Mouse (Mus musculus): ENCODE results near the gene Spry1. TPM values are rescaled to one million over a fixed set of nuclear protein-coding genes. Genes with fewer than 3 reads are reported as not detected.

The Spry1 gene
- total RNA-seq, 4 experiments from 2014 or later, result 22.4 to 42.8 (median 34.7) TPM

- DNase-seq, result no peak
These were observed 2.3 kb downstream of the Spry1 start for GRCm38 (mm10) chr3:37641796-37642680.

DNA sequence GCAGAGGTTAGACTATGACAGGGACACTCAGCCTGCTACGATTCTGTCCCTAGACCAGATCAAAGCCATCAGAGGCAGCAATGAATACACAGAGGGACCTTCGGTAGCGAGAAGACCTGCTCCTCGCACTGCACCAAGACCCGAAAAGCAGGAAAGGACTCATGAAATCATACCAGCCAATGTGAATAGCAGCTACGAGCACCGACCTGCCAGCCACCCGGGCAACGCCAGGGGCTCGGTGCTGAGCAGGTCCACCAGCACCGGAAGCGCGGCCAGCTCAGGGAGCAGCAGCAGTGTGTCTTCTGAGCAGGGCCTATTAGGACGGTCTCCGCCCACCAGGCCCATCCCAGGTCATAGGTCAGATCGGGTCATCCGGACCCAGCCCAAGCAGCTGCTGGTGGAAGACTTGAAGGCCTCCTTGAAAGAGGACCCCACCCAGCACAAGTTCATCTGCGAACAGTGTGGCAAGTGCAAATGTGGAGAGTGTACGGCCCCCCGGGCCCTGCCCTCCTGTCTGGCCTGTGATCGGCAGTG is 3.0 kb downstream of the Spry1 start:
- DNase-seq, result no peak

GRCm38 (mm10) chr3:37643411-37643810 is 3.7 kb downstream of the Spry1 start:
- DNase-seq, result no peak

GRCm38 (mm10) chr3:37643903-37644302 is 4.2 kb downstream of the Spry1 start:
- DNase-seq, result no peak

GRCm38 (mm10) chr3:37645061-37645460 is 5.3 kb downstream of the Spry1 start:
- no peak for DNase-seq

DNA sequence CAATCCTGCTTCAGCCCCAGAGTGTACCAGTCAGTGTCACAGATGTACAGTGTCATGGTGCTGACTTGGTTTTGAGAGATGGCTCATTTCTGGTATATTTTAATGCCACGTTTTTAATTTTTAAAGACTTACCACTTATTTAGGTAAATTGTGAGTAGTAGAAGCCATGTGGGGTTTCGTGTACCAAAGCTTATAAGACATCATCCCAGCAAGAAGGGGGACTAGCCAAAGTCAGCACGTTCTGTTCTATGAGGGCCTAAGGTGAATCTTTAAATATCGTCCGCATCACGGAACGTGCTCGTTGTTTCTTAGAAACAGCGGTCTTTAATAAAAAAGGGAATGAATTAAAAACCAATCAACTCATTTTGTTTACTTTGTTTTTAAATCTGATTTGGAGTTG is 6.5 kb downstream of the Spry1 start:
- no peak for DNase-seq

GRCm38 (mm10) chr3:37647225-37647624 is 7.5 kb downstream of the Spry1 start:
- DNase-seq, result no peak

- no peak for DNase-seq
These were observed 8.5 kb downstream of the Spry1 start for GRCm38 (mm10) chr3:37648244-37648643.

DNA sequence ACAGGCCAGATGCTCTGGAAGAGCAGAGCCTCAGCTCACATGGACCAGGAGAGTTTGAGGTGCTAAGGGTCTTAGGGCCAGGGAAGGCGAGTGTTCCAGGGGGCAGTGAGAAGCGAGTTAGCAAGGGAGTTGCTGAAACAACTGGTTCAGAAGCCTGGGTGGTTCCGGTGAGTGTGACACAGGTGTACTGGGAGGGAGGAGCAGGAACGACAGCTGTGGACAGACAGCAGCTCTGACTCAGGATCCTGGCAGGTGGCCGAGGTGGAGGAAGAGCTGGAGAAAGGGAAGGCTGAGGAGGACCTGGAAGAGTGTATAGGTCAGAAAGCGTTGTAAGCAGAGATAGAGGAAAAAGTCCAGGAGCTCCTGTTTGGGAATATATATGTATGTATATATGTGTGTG is 9.5 kb downstream of the Spry1 start:
- DNase-seq, result no peak

GRCm38 (mm10) chr3:37652537-37652936 is 12.8 kb downstream of the Spry1 start:
- DNase-seq, result no peak

GRCm38 (mm10) chr3:37653935-37654729 is 14.4 kb downstream of the Spry1 start:
- peak; percentile 32 for DNase-seq

- DNase-seq, result no peak
These were observed 15.0 kb downstream of the Spry1 start for GRCm38 (mm10) chr3:37654787-37655186.

DNA sequence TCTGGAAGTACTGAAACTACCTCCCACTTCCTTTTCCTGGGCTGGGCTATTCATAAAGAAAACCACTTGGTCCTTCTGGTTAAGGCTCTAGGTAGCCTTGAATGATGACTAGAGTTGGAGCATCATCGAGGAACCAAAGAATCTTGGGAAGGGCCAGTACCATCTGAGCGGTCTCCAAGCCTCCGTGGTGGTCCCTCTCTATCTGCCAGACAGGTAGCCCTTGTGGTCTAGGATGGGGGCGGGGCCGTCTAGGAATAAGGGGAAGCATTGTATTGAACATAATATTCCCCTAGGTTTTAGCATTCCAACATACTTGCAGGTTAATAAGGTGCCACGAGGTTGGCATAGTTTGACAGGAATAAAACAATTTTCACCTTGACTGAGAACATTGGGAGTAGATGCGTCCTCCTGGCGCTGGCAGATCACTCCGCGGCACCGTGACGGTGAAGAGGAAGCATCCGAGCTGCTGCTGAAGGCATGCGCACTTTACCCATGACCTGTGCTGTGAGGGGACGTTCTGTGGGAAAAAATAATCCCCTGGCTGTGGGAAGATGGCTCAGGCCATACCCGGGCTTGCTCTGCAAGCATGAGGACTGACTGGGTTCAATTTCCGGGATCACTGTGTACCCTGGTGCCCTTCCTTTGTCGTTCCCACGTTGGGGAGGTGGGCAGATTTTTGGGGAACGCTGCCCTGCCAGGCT is 16.3 kb downstream of the Spry1 start:
- no peak for DNase-seq

- DNase-seq, result no peak
These were observed 17.3 kb downstream of the Spry1 start for GRCm38 (mm10) chr3:37657009-37657408.

DNA sequence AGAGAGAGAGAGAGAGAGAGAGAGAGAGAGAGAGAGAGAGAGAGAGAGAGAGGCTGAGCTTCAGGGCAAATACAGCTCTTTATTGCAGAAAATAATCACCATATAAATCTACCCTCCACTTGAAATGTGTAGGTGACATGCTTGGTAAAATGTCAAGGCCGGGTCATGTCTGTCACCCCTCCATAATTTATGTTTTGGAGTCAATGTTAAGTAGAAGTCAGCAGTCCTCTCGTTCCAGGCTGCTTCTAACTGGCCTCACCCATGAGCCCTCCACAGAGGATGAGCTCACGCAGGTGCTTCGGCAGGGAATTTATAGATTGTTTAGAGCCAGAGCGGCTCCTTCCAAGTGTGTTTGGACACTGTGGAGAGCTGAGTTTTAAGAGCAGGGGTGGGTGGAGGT is 18.4 kb downstream of the Spry1 start:
- no peak for DNase-seq

- no peak for DNase-seq
These were observed 19.9 kb downstream of the Spry1 start for GRCm38 (mm10) chr3:37659621-37660020.

DNA sequence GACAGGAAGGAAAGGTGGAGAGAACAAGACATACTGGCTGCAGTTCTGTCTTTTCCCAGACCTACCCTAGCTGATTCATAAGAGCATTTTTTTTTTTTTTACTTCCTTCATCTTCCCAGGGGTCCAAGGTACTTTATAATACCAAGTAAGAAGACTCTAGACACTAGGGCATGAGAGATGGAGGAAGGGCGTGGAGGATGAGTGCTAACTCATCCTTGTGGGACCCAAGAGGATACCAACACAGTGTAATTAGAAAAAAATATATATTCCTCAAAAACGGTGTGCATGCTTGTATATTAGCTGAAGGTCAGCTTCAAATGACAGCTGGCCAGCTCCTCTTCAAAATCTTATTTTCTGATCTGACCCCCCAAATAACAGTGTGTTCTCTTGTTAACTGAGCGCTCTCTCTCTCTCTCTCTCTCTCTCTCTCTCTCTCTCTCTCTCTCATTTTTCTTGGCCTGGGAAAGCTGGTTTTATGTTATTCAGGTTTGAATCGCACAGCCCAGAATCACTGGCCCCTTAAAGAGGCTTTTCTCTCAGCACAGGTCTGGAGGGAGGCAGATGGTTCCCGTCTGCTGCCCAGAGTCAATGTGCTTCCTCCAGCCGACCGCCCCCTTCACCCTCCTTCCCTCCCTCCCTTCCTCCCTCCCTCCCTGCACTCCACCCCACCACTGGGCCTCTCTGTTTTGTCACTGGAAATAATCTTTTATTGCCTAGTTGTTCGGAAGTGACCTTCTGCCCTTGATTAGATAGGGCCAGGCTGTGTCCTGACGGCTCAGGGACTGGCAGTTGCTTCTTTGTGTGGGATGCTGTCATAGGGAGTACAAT is 26.8 kb downstream of the Spry1 start:
- DNase-seq, result no peak

GRCm38 (mm10) chr3:37667119-37667467 is 27.3 kb downstream of the Spry1 start:
- DNase-seq, result no peak

DNA sequence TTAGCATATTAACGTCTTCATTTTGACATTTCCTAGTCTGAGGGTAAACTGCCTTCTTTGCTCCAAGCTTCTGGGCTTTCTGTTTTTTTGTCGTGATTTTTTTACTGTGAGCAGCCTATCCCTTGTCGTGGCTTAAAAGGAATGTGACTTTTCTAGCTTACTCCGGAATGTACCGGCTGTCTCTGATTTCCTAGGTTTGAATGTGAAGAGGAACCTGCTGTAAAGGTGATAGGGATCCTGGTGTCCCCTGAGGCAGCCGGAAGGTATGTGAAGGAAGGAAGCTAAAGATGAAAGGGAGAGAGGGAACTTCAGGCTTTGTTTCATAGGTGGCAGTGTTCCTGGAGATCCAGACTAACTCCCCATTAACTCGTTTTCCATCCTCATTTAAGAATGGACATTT is 28.0 kb downstream of the Spry1 start:
- DNase-seq, result no peak

- DNase-seq, result no peak
These were observed 28.9 kb downstream of the Spry1 start for GRCm38 (mm10) chr3:37668652-37669051.

- DNase-seq, result no peak
These were observed 29.4 kb downstream of the Spry1 start for GRCm38 (mm10) chr3:37669100-37669499.

All from adrenal gland, adult 8-10 months (tissue).